Mouse (Mus musculus): ENCODE data around the gene Papln.

The Papln gene

GRCm38 (mm10) chr12:83763311-83764043 is at the start of gene Papln:
TSS of gene Papln (plus strand) at chr12:83763634.
- DNase-seq (ENCODE audit: extremely low spot score, low spot score): no peak

DNA sequence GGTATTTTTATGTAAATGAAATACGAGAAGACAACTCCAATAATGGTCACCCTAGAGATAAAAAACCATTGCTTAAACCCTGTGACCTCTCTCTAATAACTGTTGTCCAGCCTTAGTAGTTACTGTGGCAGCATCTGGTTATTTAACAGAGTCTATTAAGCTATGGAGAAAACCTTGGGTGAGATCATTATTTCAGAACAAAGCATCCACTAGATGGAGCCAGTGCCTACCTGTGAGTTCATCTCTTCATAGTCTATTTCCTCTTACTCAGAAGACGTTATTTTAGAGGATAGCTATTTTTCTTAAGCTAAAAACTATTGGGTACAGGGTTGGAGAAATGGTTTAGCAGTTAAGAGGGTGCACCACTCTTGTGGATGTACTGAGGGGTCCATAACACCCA is 49.7 kb upstream of the Papln start:
- DNase-seq (ENCODE audit: extremely low spot score, low spot score): no peak

- no peak for DNase-seq (ENCODE audit: extremely low spot score, low spot score)
These were observed 46.8 kb upstream of the Papln start for GRCm38 (mm10) chr12:83716416-83717184.

DNA sequence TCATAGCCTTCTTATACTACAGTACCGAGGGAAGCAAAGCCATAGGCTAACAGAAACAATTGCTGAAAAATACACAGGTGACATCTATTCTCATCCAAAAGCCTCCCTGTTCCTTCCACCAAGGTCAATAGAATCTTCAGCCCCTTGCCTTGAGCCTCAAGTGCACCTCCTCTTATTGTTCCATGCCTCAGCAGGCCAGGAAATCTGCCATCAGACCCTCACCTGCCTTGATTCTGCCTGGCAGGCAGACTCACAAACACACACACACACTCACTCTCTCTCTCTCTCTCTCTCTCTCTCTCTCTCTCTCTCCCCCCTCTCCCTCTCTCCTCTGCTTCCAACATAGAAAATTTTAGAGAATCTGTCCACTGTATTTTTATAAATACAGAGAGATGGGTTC is 44.0 kb upstream of the Papln start:
- DNase-seq (ENCODE audit: extremely low spot score, low spot score): no peak

- DNase-seq (ENCODE audit: extremely low spot score, low spot score): no peak
These were observed 42.2 kb upstream of the Papln start for GRCm38 (mm10) chr12:83721281-83721680.

DNA sequence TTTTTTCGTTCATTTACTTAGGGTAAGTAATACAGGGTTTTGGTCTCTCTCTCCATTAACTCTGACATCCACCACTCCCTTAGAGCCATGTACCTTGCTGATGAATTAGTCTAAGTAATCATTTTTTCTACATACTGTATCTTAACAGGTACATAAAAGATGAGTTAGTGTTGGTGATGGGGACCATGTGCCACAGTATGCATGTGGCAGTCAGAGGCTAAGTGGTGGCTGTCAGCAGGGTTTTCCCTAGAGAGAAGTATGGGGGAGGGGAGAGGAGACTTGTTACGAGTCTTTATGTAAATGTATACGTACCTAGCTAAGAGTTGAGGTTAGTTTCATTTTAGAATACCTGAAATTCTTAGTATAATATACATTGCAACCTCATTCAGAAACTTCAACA is 40.4 kb upstream of the Papln start:
- no peak for DNase-seq (ENCODE audit: extremely low spot score, low spot score)

GRCm38 (mm10) chr12:83726510-83727308 is 36.7 kb upstream of the Papln start:
- DNase-seq (ENCODE audit: extremely low spot score, low spot score): no peak

- no peak for DNase-seq (ENCODE audit: extremely low spot score, low spot score)
These were observed 31.2 kb upstream of the Papln start for GRCm38 (mm10) chr12:83732225-83732624.

DNA sequence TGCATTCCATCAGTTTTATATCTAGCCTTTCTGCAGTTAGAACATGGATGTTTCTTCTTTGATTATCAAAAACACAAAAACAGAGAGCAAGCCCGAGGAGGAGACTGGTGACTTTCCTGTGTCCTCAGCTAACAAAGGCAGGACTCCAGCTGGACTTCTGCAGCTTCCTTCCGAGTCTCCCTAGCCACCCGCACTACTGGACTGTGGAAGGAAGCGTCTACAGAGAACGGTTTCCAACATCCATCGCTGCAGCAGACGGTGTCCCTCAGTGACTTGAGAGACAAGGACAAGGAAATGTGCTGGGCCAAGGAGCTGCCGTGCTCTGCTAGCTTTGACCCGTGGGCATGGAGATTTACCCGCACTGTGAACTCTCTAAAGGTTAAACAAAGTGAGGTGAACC is 29.4 kb upstream of the Papln start:
- DNase-seq (ENCODE audit: extremely low spot score, low spot score): no peak

DNA sequence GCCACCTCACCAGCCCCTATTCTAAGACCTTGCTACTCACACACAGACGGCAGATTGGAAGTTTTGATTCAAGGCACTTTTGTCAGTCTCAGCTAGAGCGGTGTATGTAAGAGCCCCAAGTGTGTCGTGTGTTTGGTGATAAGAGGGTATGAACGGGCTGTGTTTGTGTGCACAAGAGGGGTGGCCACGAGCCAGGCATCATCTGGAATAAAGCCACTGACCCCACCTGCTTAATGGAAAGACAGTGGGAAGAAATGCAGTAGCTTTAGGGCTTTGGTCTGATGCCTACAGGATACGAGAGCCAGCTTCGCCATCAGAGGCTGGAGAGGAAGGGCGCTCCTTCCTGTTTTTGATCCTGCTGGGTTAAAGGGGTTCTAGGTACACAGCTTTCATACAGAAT is 27.2 kb upstream of the Papln start:
- no peak for DNase-seq (ENCODE audit: extremely low spot score, low spot score)

GRCm38 (mm10) chr12:83738651-83739050 is 24.8 kb upstream of the Papln start:
- no peak for DNase-seq (ENCODE audit: extremely low spot score, low spot score)

- no peak for DNase-seq (ENCODE audit: extremely low spot score, low spot score)
These were observed 21.7 kb upstream of the Papln start for GRCm38 (mm10) chr12:83741722-83742121.

- no peak for DNase-seq (ENCODE audit: extremely low spot score, low spot score)
These were observed 20.6 kb upstream of the Papln start for GRCm38 (mm10) chr12:83742834-83743233.

DNA sequence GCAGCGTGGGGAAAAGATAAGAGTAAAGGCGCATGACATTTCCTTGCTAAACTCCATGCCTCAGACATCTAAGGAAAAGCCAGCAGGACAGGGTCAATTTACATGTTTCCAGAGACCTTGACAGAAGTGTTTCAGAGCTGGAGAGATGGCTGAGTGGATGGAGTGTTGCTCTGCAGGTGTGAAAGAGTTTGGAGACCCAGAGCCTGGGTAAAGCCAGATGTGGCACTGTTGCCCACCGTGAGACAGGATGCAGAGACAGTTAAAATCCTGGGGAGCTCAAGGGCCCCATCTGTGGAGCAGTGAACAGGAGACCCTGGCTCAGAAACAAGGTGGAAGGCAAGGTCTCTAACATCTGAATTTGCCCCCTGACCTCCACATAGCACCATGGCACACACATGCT is 19.7 kb upstream of the Papln start:
- no peak for DNase-seq (ENCODE audit: extremely low spot score, low spot score)

GRCm38 (mm10) chr12:83749186-83749585 is 14.2 kb upstream of the Papln start:
- no peak for DNase-seq (ENCODE audit: extremely low spot score, low spot score)

GRCm38 (mm10) chr12:83752495-83752894 is 10.9 kb upstream of the Papln start:
- DNase-seq (ENCODE audit: extremely low spot score, low spot score): no peak

DNA sequence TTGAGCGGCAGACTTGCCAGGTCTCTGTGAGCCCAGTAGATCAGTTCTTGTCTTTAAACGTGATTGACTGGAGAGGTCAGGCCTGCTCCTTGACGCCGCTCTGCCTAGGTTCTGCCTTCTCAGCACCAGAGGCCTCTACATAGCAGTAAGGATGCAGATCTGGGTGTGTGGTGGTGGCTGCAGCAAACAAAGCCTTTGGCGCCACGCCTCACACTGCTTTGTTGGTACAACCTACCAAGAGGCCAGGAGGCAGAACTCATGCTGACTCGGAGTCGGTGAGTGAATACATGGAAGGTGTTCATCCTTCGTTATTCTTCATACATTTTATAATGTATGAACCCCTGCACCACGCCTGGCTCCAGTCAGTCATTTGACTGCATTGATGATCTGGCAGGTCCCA is 4.7 kb upstream of the Papln start:
- no peak for DNase-seq (ENCODE audit: extremely low spot score, low spot score)

- no peak for DNase-seq (ENCODE audit: extremely low spot score, low spot score)
These were observed 3.2 kb upstream of the Papln start for GRCm38 (mm10) chr12:83760201-83760600.

DNA sequence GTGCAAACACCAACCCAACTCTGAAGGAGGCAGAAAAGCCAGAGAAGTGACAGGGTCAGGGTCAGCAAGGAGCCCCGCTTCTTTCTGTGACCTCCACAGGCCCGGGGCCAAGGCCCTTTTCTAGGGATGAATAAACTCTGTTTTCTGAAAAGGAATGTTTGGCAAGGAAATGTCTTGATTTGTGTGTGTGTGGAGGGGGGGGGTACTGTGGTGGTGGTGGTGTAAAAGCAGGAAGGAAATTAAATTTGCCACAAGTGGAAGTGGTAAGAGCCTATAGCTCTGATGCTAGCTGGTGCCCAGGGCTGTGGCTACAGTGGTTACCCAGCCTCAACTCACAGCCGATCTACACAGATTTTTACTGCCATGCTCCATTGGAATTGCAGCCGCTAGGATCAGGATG is 728 bp upstream of the Papln start:
- no peak for DNase-seq (ENCODE audit: extremely low spot score, low spot score)

DNA sequence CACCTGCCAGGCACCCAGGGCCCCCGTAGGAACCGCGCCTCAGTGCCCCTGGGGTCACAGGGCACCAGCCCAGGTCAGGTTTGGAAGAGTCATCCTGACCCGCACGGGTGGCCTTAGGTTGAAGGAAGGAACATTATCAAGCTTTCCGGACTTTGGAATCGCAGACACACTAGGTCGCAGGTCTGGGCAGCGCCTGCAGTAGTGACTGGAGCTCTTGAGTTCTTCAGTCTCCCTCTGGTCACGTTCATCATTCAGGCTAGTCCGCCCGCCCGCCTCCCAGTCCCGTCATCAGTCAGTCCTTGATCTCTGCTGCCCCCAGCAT is 571 bp downstream of the Papln start:
- no peak for DNase-seq (ENCODE audit: extremely low spot score, low spot score)

GRCm38 (mm10) chr12:83764519-83764918 is 1.1 kb downstream of the Papln start:
- DNase-seq (ENCODE audit: extremely low spot score, low spot score): no peak

DNA sequence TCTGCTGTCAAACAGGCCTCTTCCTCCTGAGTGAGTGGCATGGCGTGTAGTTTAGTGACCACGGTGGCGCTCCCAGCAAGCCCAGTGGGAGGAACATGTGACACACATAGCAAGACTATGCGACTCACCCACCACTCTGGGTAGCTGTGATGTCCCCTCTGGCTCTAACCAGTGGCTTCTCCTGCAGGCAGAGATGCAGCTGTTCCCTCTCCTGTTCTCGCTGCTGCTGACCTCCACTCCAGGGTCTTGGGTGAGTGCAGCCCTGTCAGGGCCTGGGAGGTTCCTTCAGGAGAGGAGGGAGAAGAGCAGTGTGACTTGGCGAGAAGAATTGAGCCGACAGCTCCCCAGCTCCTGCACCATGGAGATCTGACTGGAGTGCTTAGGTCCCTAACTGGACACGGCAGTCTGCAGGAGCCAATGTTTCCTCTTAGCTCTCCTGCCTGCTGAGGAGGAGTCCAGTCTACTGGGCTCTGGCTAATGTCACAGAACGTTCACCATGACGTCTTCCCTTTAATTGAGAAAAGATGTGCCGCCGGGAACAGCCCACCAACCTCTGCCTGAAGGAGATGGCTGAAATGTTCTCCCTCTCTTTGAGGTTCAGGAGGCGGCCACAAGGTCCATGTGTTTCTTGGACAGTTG is 2.6 kb downstream of the Papln start:
- DNase-seq (ENCODE audit: extremely low spot score, low spot score): no peak
